Mouse (Mus musculus): Measurements from ENCODE around the gene Rtl3. TPM values are rescaled to one million over a fixed set of nuclear protein-coding genes. Genes with fewer than 3 reads are reported as not detected.

Gene Rtl3
- total RNA-seq (2014; rRNA removed) (not detected in 2 replicates), polyA plus RNA-seq (2012; rRNA removed) (not detected in 2 replicates)

GRCm38 (mm10) chrX:106840409-106840808 lies at the start of gene Rtl3:
Gene Rtl3, minus strand, starts transcription at chrX:106840644.
- Histone ChIP-seq H3K36me3 (ENCODE audit: control insufficient read depth, insufficient read depth, low read length) (no peaks in the 10 kb centered on the region), H3K27ac (replicated peaks; ENCODE audit: insufficient read depth, low read depth, low read length) (no peak within 1 kb of the TSS), H3K4me1 (ENCODE audit: control insufficient read depth, insufficient read depth, low read length) (no peaks in the 10 kb centered on the region), H3K27me3 (ENCODE audit: control insufficient read depth, insufficient read depth, low read length) (no peaks in the 10 kb centered on the region), H3K79me2 (ENCODE audit: control insufficient read depth, insufficient read depth, low read length) (no peaks in the 10 kb centered on the region), H3K4me3 (ENCODE audit: insufficient read depth, low read depth, low read length) (no peak within 1 kb of the TSS), H3K9ac (ENCODE audit: low read depth, low read length) (no peak within 1 kb of the TSS)
- no peak for DNase-seq (ENCODE audit: extremely low read depth, low read depth, low spot score)
- 18% methylated on average over 7 of the region's 7 CpGs for WGBS
- TF ChIP-seq POLR2A (IDR thresholded peaks at IDR 0.05; ENCODE audit: extremely low read depth, insufficient read depth, low read length) (no peak), CTCF (IDR thresholded peaks at IDR 0.05; ENCODE audit: low read depth, low read length) (no peak)

DNA sequence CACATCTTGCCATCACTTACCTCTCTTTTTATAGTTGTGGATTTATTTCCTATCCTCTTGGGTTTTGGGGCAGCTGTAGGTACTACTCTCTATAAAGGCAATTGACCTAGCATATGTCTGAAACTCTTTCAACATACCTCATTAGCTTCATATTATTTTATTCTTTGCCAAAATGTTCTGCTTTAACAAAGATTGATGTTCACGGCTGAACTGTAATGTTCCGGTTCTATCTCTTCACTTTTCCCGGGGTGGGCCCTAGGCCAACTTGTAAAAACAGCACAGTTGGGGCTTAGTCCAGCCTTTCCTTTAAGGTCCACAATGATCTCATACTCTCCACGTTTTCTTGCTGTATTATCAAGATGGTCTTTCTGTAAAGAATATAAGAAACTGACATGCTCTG lies 31.9 kb upstream of the Rtl3 start:
- no peak for TF ChIP-seq CTCF (IDR thresholded peaks at IDR 0.05; ENCODE audit: low read depth, low read length)
- no peak for TF ChIP-seq POLR2A (IDR thresholded peaks at IDR 0.05; ENCODE audit: extremely low read depth, insufficient read depth, low read length)
- WGBS = 57% methylated on average over 4 of the region's 4 CpGs

DNA sequence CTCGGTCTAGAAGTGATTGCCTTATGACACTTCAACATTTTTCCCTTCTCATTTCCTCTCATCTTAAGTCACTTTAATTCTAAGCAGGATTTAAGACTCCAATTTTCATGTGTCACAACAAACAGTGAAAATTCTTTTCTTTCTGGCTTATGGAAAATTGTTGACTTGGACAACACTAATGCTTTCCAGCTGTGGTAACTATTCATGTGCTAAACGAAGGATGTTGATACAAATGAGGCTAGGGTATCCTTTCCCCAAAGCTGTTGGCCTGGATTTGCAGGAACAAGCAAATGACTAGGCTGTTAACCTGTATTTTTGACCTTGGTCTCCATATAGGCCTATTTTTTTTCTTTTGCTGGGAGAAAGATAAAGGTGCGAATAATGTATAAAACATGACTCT lies 31.4 kb upstream of the Rtl3 start:
- DNase-seq (ENCODE audit: extremely low read depth, low read depth, low spot score) = no peak
- H3K27me3 ChIP-seq (ENCODE audit: control insufficient read depth, insufficient read depth, low read length) = no peaks in the 10 kb centered on the region
- H3K4me1 ChIP-seq (ENCODE audit: control insufficient read depth, insufficient read depth, low read length) = no peaks in the 10 kb centered on the region
- H3K79me2 ChIP-seq (ENCODE audit: control insufficient read depth, insufficient read depth, low read length) = no peaks in the 10 kb centered on the region
- H3K27ac ChIP-seq (replicated peaks; ENCODE audit: insufficient read depth, low read depth, low read length) = no peak overlapping the region
- WGBS = 55% methylated on average over 3 of the region's 3 CpGs
- TF ChIP-seq POLR2A (IDR thresholded peaks at IDR 0.05; ENCODE audit: extremely low read depth, insufficient read depth, low read length) (no peak), CTCF (IDR thresholded peaks at IDR 0.05; ENCODE audit: low read depth, low read length) (no peak)
- no peak overlapping the region for H3K4me3 ChIP-seq (ENCODE audit: insufficient read depth, low read depth, low read length)
- no peaks in the 10 kb centered on the region for H3K36me3 ChIP-seq (ENCODE audit: control insufficient read depth, insufficient read depth, low read length)
- no peak overlapping the region for H3K9ac ChIP-seq (ENCODE audit: low read depth, low read length)

More for the DNA sequence above, 31.9 kb upstream of the Rtl3 start:
- H3K27ac ChIP-seq (replicated peaks; ENCODE audit: insufficient read depth, low read depth, low read length) = no peak overlapping the region
- H3K4me1 ChIP-seq (ENCODE audit: control insufficient read depth, insufficient read depth, low read length) = no peaks in the 10 kb centered on the region
- no peak for DNase-seq (ENCODE audit: extremely low read depth, low read depth, low spot score)
- H3K4me3 ChIP-seq (ENCODE audit: insufficient read depth, low read depth, low read length) = no peak overlapping the region
- no peaks in the 10 kb centered on the region for H3K79me2 ChIP-seq (ENCODE audit: control insufficient read depth, insufficient read depth, low read length)
- no peaks in the 10 kb centered on the region for H3K27me3 ChIP-seq (ENCODE audit: control insufficient read depth, insufficient read depth, low read length)
- H3K36me3 ChIP-seq (ENCODE audit: control insufficient read depth, insufficient read depth, low read length) = no peaks in the 10 kb centered on the region
- no peak overlapping the region for H3K9ac ChIP-seq (ENCODE audit: low read depth, low read length)

- WGBS = 87% methylated on average over 3 of the region's 3 CpGs
- H3K9ac ChIP-seq (ENCODE audit: low read depth, low read length) = no peak overlapping the region
- H3K36me3 ChIP-seq (ENCODE audit: control insufficient read depth, insufficient read depth, low read length) = no peaks in the 10 kb centered on the region
- H3K79me2 ChIP-seq (ENCODE audit: control insufficient read depth, insufficient read depth, low read length) = no peaks in the 10 kb centered on the region
- no peak overlapping the region for H3K4me3 ChIP-seq (ENCODE audit: insufficient read depth, low read depth, low read length)
- no peaks in the 10 kb centered on the region for H3K27me3 ChIP-seq (ENCODE audit: control insufficient read depth, insufficient read depth, low read length)
- H3K27ac ChIP-seq (replicated peaks; ENCODE audit: insufficient read depth, low read depth, low read length) = no peak overlapping the region
- no peaks in the 10 kb centered on the region for H3K4me1 ChIP-seq (ENCODE audit: control insufficient read depth, insufficient read depth, low read length)
- DNase-seq (ENCODE audit: extremely low read depth, low read depth, low spot score) = no peak
- TF ChIP-seq CTCF (IDR thresholded peaks at IDR 0.05; ENCODE audit: low read depth, low read length) (no peak), POLR2A (IDR thresholded peaks at IDR 0.05; ENCODE audit: extremely low read depth, insufficient read depth, low read length) (no peak)
Observed at GRCm38 (mm10) chrX:106871426-106871825, 31.0 kb upstream of the Rtl3 start.

GRCm38 (mm10) chrX:106853523-106854300 lies 13.3 kb upstream of the Rtl3 start:
- TF ChIP-seq POLR2A (IDR thresholded peaks at IDR 0.05; ENCODE audit: extremely low read depth, insufficient read depth, low read length) = no peak
- no peak for TF ChIP-seq CTCF (IDR thresholded peaks at IDR 0.05; ENCODE audit: low read depth, low read length)
- no peak for DNase-seq (ENCODE audit: extremely low read depth, low read depth, low spot score)
- H3K4me1 ChIP-seq (ENCODE audit: control insufficient read depth, insufficient read depth, low read length) = no peaks in the 10 kb centered on the region
- no peak overlapping the region for H3K9ac ChIP-seq (ENCODE audit: low read depth, low read length)
- WGBS = 70% methylated on average over 3 of the region's 3 CpGs
- no peak overlapping the region for H3K27ac ChIP-seq (replicated peaks; ENCODE audit: insufficient read depth, low read depth, low read length)
- H3K36me3 ChIP-seq (ENCODE audit: control insufficient read depth, insufficient read depth, low read length) = no peaks in the 10 kb centered on the region
- H3K4me3 ChIP-seq (ENCODE audit: insufficient read depth, low read depth, low read length) = no peak overlapping the region
- no peaks in the 10 kb centered on the region for H3K79me2 ChIP-seq (ENCODE audit: control insufficient read depth, insufficient read depth, low read length)
- no peaks in the 10 kb centered on the region for H3K27me3 ChIP-seq (ENCODE audit: control insufficient read depth, insufficient read depth, low read length)

DNA sequence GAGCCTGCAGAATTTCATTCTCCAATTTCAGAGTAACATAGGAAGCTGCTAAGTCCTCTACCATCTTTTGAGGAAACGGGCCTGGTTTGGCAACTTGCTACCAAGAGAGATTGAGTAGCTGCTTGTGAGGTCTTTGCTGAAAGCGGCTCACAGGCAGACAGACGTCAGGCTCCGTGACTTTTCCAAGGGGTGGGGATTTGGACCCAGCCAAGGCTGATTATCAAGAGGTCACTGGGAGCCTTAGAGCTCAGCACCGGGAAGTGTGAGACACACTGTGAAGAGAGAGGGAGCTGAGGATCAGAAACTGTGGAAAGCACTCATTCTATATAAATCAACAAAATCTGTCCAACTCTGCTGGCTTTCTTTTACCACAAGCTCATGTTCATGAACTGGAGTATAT lies 853 bp downstream of the Rtl3 start:
- H3K27me3 ChIP-seq (ENCODE audit: control insufficient read depth, insufficient read depth, low read length) = no peaks in the 10 kb centered on the region
- DNase-seq (ENCODE audit: extremely low read depth, low read depth, low spot score) = no peak
- no peaks in the 10 kb centered on the region for H3K36me3 ChIP-seq (ENCODE audit: control insufficient read depth, insufficient read depth, low read length)
- H3K9ac ChIP-seq (ENCODE audit: low read depth, low read length) = no peak overlapping the region
- H3K4me1 ChIP-seq (ENCODE audit: control insufficient read depth, insufficient read depth, low read length) = no peaks in the 10 kb centered on the region
- no peak for TF ChIP-seq CTCF (IDR thresholded peaks at IDR 0.05; ENCODE audit: low read depth, low read length)
- no peak for TF ChIP-seq POLR2A (IDR thresholded peaks at IDR 0.05; ENCODE audit: extremely low read depth, insufficient read depth, low read length)
- H3K79me2 ChIP-seq (ENCODE audit: control insufficient read depth, insufficient read depth, low read length) = no peaks in the 10 kb centered on the region
- H3K4me3 ChIP-seq (ENCODE audit: insufficient read depth, low read depth, low read length) = no peak overlapping the region
- 38% methylated on average over 5 of the region's 5 CpGs for WGBS
- no peak overlapping the region for H3K27ac ChIP-seq (replicated peaks; ENCODE audit: insufficient read depth, low read depth, low read length)

Measured in liver, adult 2 months (tissue).